Mouse (Mus musculus) G1E (cell line): ENCODE results near the gene Acvr2a. TPM values are rescaled to one million over a fixed set of nuclear protein-coding genes. Genes with fewer than 3 reads are reported as not detected.
A peak's percentile ranks its signal among the peaks of the same experiment; 100 is the strongest.

ENCODE experiments used
- ATAC-seq: 2 replicates; pipeline ENCODE4 v1.8.0; 2016; ENCODE audit warnings: mild to moderate bottlenecking; ENCODE audit not compliant: insufficient number of reproducible peaks, poor library complexity, low FRiP score, severe bottlenecking; ENCODE audit errors: extremely low read depth
- DNase-seq: peaks from one replicate; pipeline ENCODE4 v3.0.0; 2012; ENCODE audit warnings: low spot score
- H3K27me3 ChIP-seq: 2 replicates; pipeline ENCODE4 v1.6.1; 2012; ENCODE audit warnings: mild to moderate bottlenecking, low read length, inconsistent platforms; ENCODE audit not compliant: insufficient read depth
- H3K36me3 ChIP-seq: replicated peaks from 2 replicates; pipeline ENCODE3; 2012; ENCODE audit warnings: mild to moderate bottlenecking, inconsistent platforms
- H3K4me1 ChIP-seq: 2 replicates; pipeline ENCODE4 v1.6.1; 2012; ENCODE audit warnings: low read depth, low read length, inconsistent platforms, mixed read lengths; ENCODE audit not compliant: insufficient read depth
- H3K4me3 ChIP-seq: 2 replicates; pipeline ENCODE4 v1.5.1; 2012; ENCODE audit warnings: low read depth, mild to moderate bottlenecking, inconsistent platforms, low read length, moderate library complexity, mixed read lengths
- H3K9me3 ChIP-seq: replicated peaks from 2 replicates; pipeline ENCODE4 v1.6.1; 2012; ENCODE audit warnings: inconsistent platforms
- CTCF ChIP-seq: IDR thresholded peaks from 2 replicates; pipeline ENCODE4 v1.5.1; 2012; ENCODE audit warnings: low read depth, low read length, inconsistent platforms, mixed read lengths
- GATA1 ChIP-seq: IDR thresholded peaks from 2 replicates; pipeline ENCODE4 v1.6.1; 2012; ENCODE audit warnings: borderline replicate concordance, low read length, inconsistent platforms, mixed read lengths
- GATA2 ChIP-seq: IDR thresholded peaks from 2 replicates; pipeline ENCODE4 v1.6.1; 2012; ENCODE audit warnings: low read depth, low read length, inconsistent platforms, borderline replicate concordance
- POLR2AphosphoS5 ChIP-seq: IDR thresholded peaks from 2 replicates; pipeline ENCODE4 v1.6.1; 2012; ENCODE audit warnings: low read depth, low read length, inconsistent platforms; ENCODE audit not compliant: insufficient replicate concordance
- TAL1 ChIP-seq: conservative IDR thresholded peaks from 2 replicates; pipeline ENCODE4 v1.6.1; 2012; ENCODE audit warnings: low read depth, low read length, inconsistent platforms, mixed read lengths
- polyA plus RNA-seq: library from polyadenylated mRNA; stranded (reverse); fragments of >175 nt; gene quantifications from 2 replicates; pipeline ENCODE4 v1.2.3, GENCODE M21; 2012
- total RNA-seq, 2 experiments: library from RNA; stranded (forward) in 1 of 2; stranded (reverse) in 1 of 2; fragments of 200-1000 nt in 1 of 2; fragments of >200 nt in 1 of 2; fragmentation: Nextera tagmentation in 1 of 2; gene quantifications; 2 replicates each; pipeline ENCODE4 v1.2.3; 2014 to 2017

Acvr2a gene
- 4.2 and 4.3 TPM in 2 replicates for total RNA-seq (2014; fragmentation: Nextera tagmentation)
- total RNA-seq (2017) = 2.6 and 3.7 TPM in 2 replicates
- 0.18 and 0.24 TPM in 2 replicates for polyA plus RNA-seq

GRCm38 (mm10) chr2:48813371-48814222 lies at the start of gene Acvr2a:
Gene Acvr2a (plus strand): TSS chr2:48814109.
- no peaks in the 10 kb centered on the region for H3K36me3 ChIP-seq
- DNase-seq = peak; percentile 72
- H3K4me1 ChIP-seq = peaks cover 16% of the 10 kb centered on the region
- ATAC-seq = peak; percentile 42; the same call in 1 of the 2 replicates
- H3K27me3 ChIP-seq = peaks cover 24% of the 10 kb centered on the region
- peak within 1 kb of the TSS; percentile 83 for H3K4me3 ChIP-seq
- TF ChIP-seq CTCF = no peak
- no peak for TF ChIP-seq POLR2AphosphoS5
- TF ChIP-seq GATA2 = no peak
- TF ChIP-seq GATA1 = no peak
- no peak for TF ChIP-seq TAL1
- no peaks in the 10 kb centered on the region for H3K9me3 ChIP-seq

GRCm38 (mm10) chr2:48766513-48766912 lies 47.4 kb upstream of the Acvr2a start:
- TF ChIP-seq GATA2 = no peak
- no peak for TF ChIP-seq TAL1
- no peak for TF ChIP-seq CTCF
- no peak for TF ChIP-seq POLR2AphosphoS5
- TF ChIP-seq GATA1 = no peak
- no peaks in the 10 kb centered on the region for H3K9me3 ChIP-seq
- no peak for DNase-seq
- ATAC-seq = no peak
- H3K4me1 ChIP-seq = no peaks in the 10 kb centered on the region
- no peaks in the 10 kb centered on the region for H3K27me3 ChIP-seq
- H3K4me3 ChIP-seq = no peak overlapping the region
- H3K36me3 ChIP-seq = no peaks in the 10 kb centered on the region

- H3K4me1 ChIP-seq = no peaks in the 10 kb centered on the region
- H3K27me3 ChIP-seq = no peaks in the 10 kb centered on the region
- TF ChIP-seq POLR2AphosphoS5 (no peak), TAL1 (no peak), GATA1 (no peak), GATA2 (no peak), CTCF (no peak)
- no peak for DNase-seq
- no peak overlapping the region for H3K4me3 ChIP-seq
- H3K36me3 ChIP-seq = no peaks in the 10 kb centered on the region
- ATAC-seq = no peak
- no peaks in the 10 kb centered on the region for H3K9me3 ChIP-seq
Observed at GRCm38 (mm10) chr2:48767778-48768177, 46.1 kb upstream of the Acvr2a start.

- H3K4me3 ChIP-seq = no peak overlapping the region
- no peaks in the 10 kb centered on the region for H3K27me3 ChIP-seq
- no peaks in the 10 kb centered on the region for H3K36me3 ChIP-seq
- H3K4me1 ChIP-seq = no peaks in the 10 kb centered on the region
- no peaks in the 10 kb centered on the region for H3K9me3 ChIP-seq
- DNase-seq = no peak
- no peak for ATAC-seq
- TF ChIP-seq GATA1 (no peak), TAL1 (no peak), GATA2 (no peak), POLR2AphosphoS5 (no peak), CTCF (no peak)
Observed at GRCm38 (mm10) chr2:48768219-48768618, 45.7 kb upstream of the Acvr2a start.

GRCm38 (mm10) chr2:48770100-48770499 lies 43.8 kb upstream of the Acvr2a start:
- Histone ChIP-seq H3K27me3 (no peaks in the 10 kb centered on the region), H3K9me3 (no peaks in the 10 kb centered on the region), H3K36me3 (no peaks in the 10 kb centered on the region), H3K4me1 (no peaks in the 10 kb centered on the region), H3K4me3 (no peak overlapping the region)
- ATAC-seq = no peak
- DNase-seq = no peak
- TF ChIP-seq GATA2 (no peak), POLR2AphosphoS5 (no peak), TAL1 (no peak), GATA1 (no peak), CTCF (no peak)

- H3K27me3 ChIP-seq = no peaks in the 10 kb centered on the region
- ATAC-seq = no peak
- DNase-seq = no peak
- no peaks in the 10 kb centered on the region for H3K9me3 ChIP-seq
- H3K36me3 ChIP-seq = no peaks in the 10 kb centered on the region
- H3K4me1 ChIP-seq = no peaks in the 10 kb centered on the region
- no peak for TF ChIP-seq GATA1
- TF ChIP-seq POLR2AphosphoS5 = no peak
- TF ChIP-seq GATA2 = no peak
- TF ChIP-seq TAL1 = no peak
- TF ChIP-seq CTCF = no peak
- H3K4me3 ChIP-seq = no peak overlapping the region
Observed at GRCm38 (mm10) chr2:48770634-48771033, 43.3 kb upstream of the Acvr2a start.
